Mouse (Mus musculus) heart, adult 2 months (tissue): ENCODE measurements around the gene Tldc2.

ENCODE experiments used
- CTCF ChIP-seq: fragments of 200-600 bp; IDR thresholded peaks from 2 replicates; pipeline ENCODE4 v1.8.1; 2022; ENCODE audit warnings: antibody characterized with exemption, mild to moderate bottlenecking, moderate library complexity
- POLR2A ChIP-seq: fragments of 200-500 bp; IDR thresholded peaks from 2 replicates; pipeline ENCODE4 v1.6.1; 2011; ENCODE audit warnings: mild to moderate bottlenecking, low read depth, low read length, control low read depth; ENCODE audit not compliant: insufficient read depth

- TF ChIP-seq CTCF: no peak
- TF ChIP-seq POLR2A: no peak
These were observed 21.6 kb upstream of the Tldc2 start for GRCm38 (mm10) chr2:157064978-157065878.
